Mouse (Mus musculus) ES-E14 (cell line): ENCODE measurements around the gene Tcerg1l.

Experiments
- HCFC1 ChIP-seq: IDR thresholded peaks from 2 replicates; pipeline ENCODE4 v1.6.1; 2012; ENCODE audit warnings: low read length, inconsistent platforms, borderline replicate concordance; ENCODE audit not compliant: insufficient read depth
- ZNF384 ChIP-seq: IDR thresholded peaks from 2 replicates; pipeline ENCODE4 v1.6.1; 2012; ENCODE audit warnings: low read depth, low read length, inconsistent platforms

- TF ChIP-seq HCFC1 (no peak), ZNF384 (no peak)
These were observed 18.3 kb downstream of the Tcerg1l start for GRCm38 (mm10) chr7:138379221-138379620.
